Mouse (Mus musculus): ENCODE measurements at regions not wholly inside any gene's neighbourhood (a gene's known extent, or its start where the extent isn't known, plus 50 kb on each side); places are given as distances from the start of the nearest gene placed in this dataset.

GRCm38 (mm10) chr1:185151130-185151799 is 52.7 kb upstream of the Rab3gap2 start:
- intact Hi-C loops (cut with DNase I), result no loop called here
- DNase-seq, result no peak

- intact Hi-C loops (cut with DNase I), result no loop called here
- no peak for DNase-seq
These were observed 53.3 kb upstream of the Rab3gap2 start for GRCm38 (mm10) chr1:185150431-185151129.

GRCm38 (mm10) chr1:185144791-185145190 is 59.1 kb upstream of the Rab3gap2 start:
- intact Hi-C loops (cut with DNase I), result no loop called here

GRCm38 (mm10) chr1:185144006-185144405 is 59.9 kb upstream of the Rab3gap2 start:
- DNase-seq, result no peak
- intact Hi-C loops (cut with DNase I), result no loop called here

More at GRCm38 (mm10) chr1:185144791-185145190, 59.1 kb upstream of the Rab3gap2 start:
- DNase-seq, result no peak

GRCm38 (mm10) chr1:185140317-185140716 is 63.6 kb upstream of the Rab3gap2 start:
- intact Hi-C loops (cut with DNase I), result no loop called here
- DNase-seq, result no peak

- intact Hi-C loops (cut with DNase I), result no loop called here
These were observed 75.7 kb upstream of the Rab3gap2 start for GRCm38 (mm10) chr1:185128209-185128608.

GRCm38 (mm10) chr1:185125737-185126286 is 78.1 kb upstream of the Rab3gap2 start:
- DNase-seq, result no peak

More at GRCm38 (mm10) chr1:185128209-185128608, 75.7 kb upstream of the Rab3gap2 start:
- DNase-seq, result no peak

GRCm38 (mm10) chr1:185121552-185121951 is 82.4 kb upstream of the Rab3gap2 start:
- intact Hi-C loops (cut with DNase I), result no loop called here

More at GRCm38 (mm10) chr1:185125737-185126286, 78.1 kb upstream of the Rab3gap2 start:
- intact Hi-C loops (cut with DNase I), result no loop called here

GRCm38 (mm10) chr1:185120416-185120815 is 83.5 kb upstream of the Rab3gap2 start:
- intact Hi-C loops (cut with DNase I), result no loop called here
- DNase-seq, result no peak

More at GRCm38 (mm10) chr1:185121552-185121951, 82.4 kb upstream of the Rab3gap2 start:
- DNase-seq, result no peak

- no peak for DNase-seq
- intact Hi-C loops (cut with DNase I), result no loop called here
These were observed 86.2 kb upstream of the Rab3gap2 start for GRCm38 (mm10) chr1:185117711-185118110.

GRCm38 (mm10) chr1:185113687-185114086 is 90.2 kb upstream of the Rab3gap2 start:
- no peak for DNase-seq
- intact Hi-C loops (cut with DNase I), result no loop called here

- no peak for DNase-seq
- intact Hi-C loops (cut with DNase I), result no loop called here
These were observed 91.9 kb upstream of the Rab3gap2 start for GRCm38 (mm10) chr1:185112017-185112399.

GRCm38 (mm10) chr1:185111347-185112016 is 92.4 kb upstream of the Rab3gap2 start:
- no peak for DNase-seq
- intact Hi-C loops (cut with DNase I), result no loop called here

GRCm38 (mm10) chr1:185104945-185105884 is 98.7 kb upstream of the Rab3gap2 start:
- intact Hi-C loops (cut with DNase I), result no loop called here
- DNase-seq, result no peak

- no peak for DNase-seq
- intact Hi-C loops (cut with DNase I), result no loop called here
These were observed 100.1 kb upstream of the Rab3gap2 start for GRCm38 (mm10) chr1:185103803-185104202.

GRCm38 (mm10) chr1:185098975-185099958 is 99.9 kb upstream of the Mark1 start:
- no peak for DNase-seq
- intact Hi-C loops (cut with DNase I), result no loop called here

- DNase-seq, result no peak
- intact Hi-C loops (cut with DNase I), result no loop called here
These were observed 99.0 kb upstream of the Mark1 start for GRCm38 (mm10) chr1:185098195-185098974.

- DNase-seq, result no peak
- intact Hi-C loops (cut with DNase I), result no loop called here
These were observed 97.4 kb upstream of the Mark1 start for GRCm38 (mm10) chr1:185096741-185097140.

Measured in heart, postnatal 14 days (tissue).